ENCODE assay signal across 8 mouse cellular contexts in the genomic region with DNA sequence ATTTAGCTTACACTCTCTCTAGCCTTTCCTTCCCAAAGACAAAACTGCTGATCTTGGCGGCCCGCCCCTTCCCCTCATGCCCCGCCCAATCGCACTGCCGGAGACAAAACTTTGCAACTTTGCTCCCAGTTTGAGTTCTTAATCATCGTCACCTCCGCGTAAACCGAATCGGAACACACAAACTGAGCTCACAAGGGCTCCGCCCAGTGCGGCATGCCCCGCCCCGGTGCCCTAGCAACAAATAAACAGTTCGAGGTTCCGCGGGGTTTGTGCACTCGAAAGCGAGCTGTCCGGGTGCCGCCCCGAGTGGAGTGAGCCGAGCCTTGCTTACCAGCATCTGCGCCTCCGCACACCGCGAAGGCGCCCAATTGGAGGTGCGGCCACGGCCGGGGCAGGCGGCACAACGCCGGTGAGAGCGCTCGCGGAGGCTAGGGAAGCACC.
A peak's percentile ranks its signal among the peaks of the same experiment; 100 is the strongest.
DNase-seq lines count a peak whose midpoint lies in the region; ATAC-seq lines count a peak whose summit lies in the region.

No protein-coding gene starts in this region.

- peak overlapping the region; percentile 87 for H3K4me2 ChIP-seq in embryonic facial prominence, embryonic 11.5 days (ENCODE audit: low read depth, low read length)
- peak overlapping the region; percentile 90 for H3K4me2 ChIP-seq in intestine, embryonic 16.5 days (ENCODE audit: low read depth, low read length)
- peak overlapping the region; percentile 91 for H3K4me2 ChIP-seq in limb, embryonic 11.5 days (ENCODE audit: low read depth, severe bottlenecking)
- peak overlapping the region; percentile 79 for H3K4me2 ChIP-seq in midbrain, embryonic 13.5 days (replicated peaks)

- no peaks in the 10 kb centered on the region for H3K9me3 ChIP-seq in embryonic facial prominence, embryonic 11.5 days (replicated peaks; ENCODE audit: control insufficient read depth, low read length)
- H3K9me3 ChIP-seq in intestine, embryonic 16.5 days (ENCODE audit: control insufficient read depth, low read length) = no peaks in the 10 kb centered on the region
- H3K9me3 ChIP-seq in limb, embryonic 11.5 days (ENCODE audit: control insufficient read depth, low read length) = no peaks in the 10 kb centered on the region
- H3K9me3 ChIP-seq in midbrain, embryonic 13.5 days = no peaks in the 10 kb centered on the region

- no peaks in the 10 kb centered on the region for H3K27me3 ChIP-seq in embryonic facial prominence, embryonic 11.5 days (ENCODE audit: control insufficient read depth, insufficient read depth, low read length)
- no peaks in the 10 kb centered on the region for H3K27me3 ChIP-seq in intestine, embryonic 16.5 days (replicated peaks; ENCODE audit: control insufficient read depth, insufficient read depth, low read length)
- H3K27me3 ChIP-seq in limb, embryonic 11.5 days (ENCODE audit: control insufficient read depth, insufficient read depth, low read length) = 0 out of 2 replicates have a peak, but pooled peaks cover 8% of the 10 kb centered on the region
- H3K27me3 ChIP-seq in midbrain, embryonic 13.5 days = peaks cover 20% of the 10 kb centered on the region

- under 1% methylated on average over 37 of the region's 37 CpGs for WGBS in embryonic facial prominence, embryonic 11.5 days
- under 1% methylated on average over 37 of the region's 37 CpGs for whole genome bisulfite sequencing in intestine, embryonic 16.5 days
- WGBS in limb, embryonic 11.5 days = under 1% methylated on average over 37 of the region's 37 CpGs
- WGBS in midbrain, embryonic 13.5 days = under 1% methylated on average over 36 of the region's 37 CpGs

- ATAC-seq in embryonic facial prominence, embryonic 11.5 days (replicated peaks; ENCODE audit: insufficient number of reproducible peaks, low FRiP score, low TSS enrichment, low read depth) = peak; percentile 62
- ATAC-seq in intestine, embryonic 16.5 days = peak; percentile 94
- peak; percentile 80 for ATAC-seq in limb, embryonic 11.5 days (ENCODE audit: insufficient number of reproducible peaks, low FRiP score, low TSS enrichment, low read depth)
- ATAC-seq in midbrain, embryonic 13.5 days = peak; percentile 92

- H3K4me1 ChIP-seq in embryonic facial prominence, embryonic 11.5 days (ENCODE audit: control insufficient read depth, insufficient read depth, low read length) = no peaks in the 10 kb centered on the region
- peaks cover 4% of the 10 kb centered on the region for H3K4me1 ChIP-seq in intestine, embryonic 16.5 days (ENCODE audit: control insufficient read depth, insufficient read depth, low read length)
- peaks cover 4% of the 10 kb centered on the region; the same call in 1 of the 2 replicates for H3K4me1 ChIP-seq in limb, embryonic 11.5 days (ENCODE audit: control insufficient read depth, insufficient read depth, low read length)
- H3K4me1 ChIP-seq in midbrain, embryonic 13.5 days (replicated peaks) = peaks cover 12% of the 10 kb centered on the region; the same call in 1 of the 2 replicates

- H3K4me3 ChIP-seq in embryonic facial prominence, embryonic 11.5 days (ENCODE audit: low read depth, low read length) = peak overlapping the region; percentile 48
- peak overlapping the region; percentile 61 for H3K4me3 ChIP-seq in intestine, embryonic 16.5 days (ENCODE audit: low read length)
- H3K4me3 ChIP-seq in limb, embryonic 11.5 days (ENCODE audit: low read depth, low read length) = peak overlapping the region; percentile 54
- H3K4me3 ChIP-seq in midbrain, embryonic 13.5 days (replicated peaks) = peak overlapping the region; percentile 54

- H3K9ac ChIP-seq in embryonic facial prominence, embryonic 11.5 days (replicated peaks; ENCODE audit: low read length) = peak overlapping the region; percentile 54
- peak overlapping the region; percentile 70 for H3K9ac ChIP-seq in intestine, embryonic 16.5 days (ENCODE audit: low read depth, low read length)
- H3K9ac ChIP-seq in limb, embryonic 11.5 days (ENCODE audit: low read length) = peak overlapping the region; percentile 60
- H3K9ac ChIP-seq in midbrain, embryonic 13.5 days (replicated peaks) = peak overlapping the region; percentile 64

- DNase-seq in left cerebral cortex, adult 18-20 months (ENCODE audit: low spot score in 2 of 2) = peak; percentile 25 to 33
- DNase-seq in left cerebral cortex, adult 11 months (ENCODE audit: low spot score) = no peak
- DNase-seq in embryonic facial prominence, embryonic 11.5 days (ENCODE audit: low spot score) = peak; percentile 77
- DNase-seq in gonadal fat pad, adult 2 months (ENCODE audit: low read depth) = peak; percentile 24
- peak; percentile 80 for DNase-seq in limb, embryonic 11.5 days (ENCODE audit: low spot score)
- DNase-seq in spleen, adult 18-20 months = peak; percentile 65 to 72

- H3K36me3 ChIP-seq in embryonic facial prominence, embryonic 11.5 days (replicated peaks; ENCODE audit: control insufficient read depth, insufficient read depth, low read depth, low read length) = no peaks in the 10 kb centered on the region
- no peaks in the 10 kb centered on the region for H3K36me3 ChIP-seq in intestine, embryonic 16.5 days (ENCODE audit: control insufficient read depth, insufficient read depth, low read length)
- H3K36me3 ChIP-seq in limb, embryonic 11.5 days (ENCODE audit: control insufficient read depth, insufficient read depth, low read length) = no peaks in the 10 kb centered on the region
- no peaks in the 10 kb centered on the region for H3K36me3 ChIP-seq in midbrain, embryonic 13.5 days

- no peak overlapping the region for H3K27ac ChIP-seq in embryonic facial prominence, embryonic 11.5 days (replicated peaks; ENCODE audit: low read depth, low read length)
- H3K27ac ChIP-seq in intestine, embryonic 16.5 days (ENCODE audit: low read length) = peak overlapping the region; percentile 11; the same call in 1 of the 2 replicates
- no peak overlapping the region for H3K27ac ChIP-seq in limb, embryonic 11.5 days (replicated peaks; ENCODE audit: low read depth, low read length)
- H3K27ac ChIP-seq in midbrain, embryonic 13.5 days = no peak overlapping the region
